Mouse (Mus musculus) liver, embryonic 14.5 days (tissue): Measurements from ENCODE around the gene Trh. TPM values are rescaled to one million over a fixed set of nuclear protein-coding genes. Genes with fewer than 3 reads are reported as not detected.

Source experiments
- ATAC-seq: fragments of 200-750 bp; cut with Nextera tagmentation; 2 replicates; pipeline ENCODE4 v1.8.0; 2017; ENCODE audit warnings: moderate number of reproducible peaks, mild to moderate bottlenecking, moderate library complexity; ENCODE audit not compliant: insufficient read depth
- DNase-seq, 3 experiments: peaks; one replicate each; pipeline ENCODE4 v3.0.0-alpha.2; 2012 to 2013; ENCODE audit warnings: low read depth in 3 of 3, low spot score in 3 of 3
- H3K27ac ChIP-seq: fragments of 300-500 bp; sonication (generic); 2 replicates; pipeline ENCODE4 v1.5.1; 2014; ENCODE audit warnings: moderate library complexity, mild to moderate bottlenecking, control low read depth, inconsistent platforms
- H3K27me3 ChIP-seq: fragments of 300-500 bp; sonication (generic); 2 replicates; pipeline ENCODE4 v1.6.1; 2014; ENCODE audit warnings: mild to moderate bottlenecking, low read length, moderate library complexity; ENCODE audit not compliant: control insufficient read depth, insufficient read depth
- H3K36me3 ChIP-seq: fragments of 300-500 bp; sonication (generic); replicated peaks from 2 replicates; pipeline ENCODE4 v1.6.1; 2014; ENCODE audit warnings: low read depth; ENCODE audit not compliant: control insufficient read depth, insufficient read depth
- H3K4me1 ChIP-seq, 2 experiments: fragments of 200-500 bp in 1 of 2; fragments of 300-500 bp in 1 of 2; sonication (generic) in 1 of 2; replicated peaks; 2 replicates each; pipeline ENCODE4 v1.6.1; 2012 to 2014; ENCODE audit warnings: antibody characterized with exemption in 1 of 2, inconsistent platforms in 1 of 2, low read length in 1 of 2; ENCODE audit not compliant: control insufficient read depth in 2 of 2, insufficient read depth in 2 of 2
- H3K4me2 ChIP-seq: fragments of 300-500 bp; sonication (generic); 2 replicates; pipeline ENCODE4 v1.6.1; 2014; ENCODE audit warnings: low read depth, mild to moderate bottlenecking, control low read depth, moderate library complexity
- H3K4me3 ChIP-seq, 2 experiments: fragments of 200-500 bp in 1 of 2; fragments of 300-500 bp in 1 of 2; sonication (generic) in 1 of 2; 2 replicates each; pipeline ENCODE4 v1.5.1; 2012 to 2014; ENCODE audit warnings: low read depth in 2 of 2, low read length in 2 of 2, mild to moderate bottlenecking in 2 of 2, control low read depth in 1 of 2, inconsistent platforms in 1 of 2, moderate library complexity in 1 of 2; ENCODE audit not compliant: insufficient read depth in 1 of 2
- H3K9ac ChIP-seq: fragments of 300-500 bp; sonication (generic); replicated peaks from 2 replicates; pipeline ENCODE4 v1.6.1; 2014; ENCODE audit warnings: mild to moderate bottlenecking, control low read depth, moderate library complexity
- H3K9me3 ChIP-seq: fragments of 300-500 bp; sonication (generic); 2 replicates; pipeline ENCODE4 v1.6.1; 2016; ENCODE audit warnings: low read length, mixed read lengths; ENCODE audit not compliant: control insufficient read depth
- CTCF ChIP-seq: IDR thresholded peaks from 2 replicates; pipeline ENCODE4 v1.5.1; 2016; ENCODE audit warnings: antibody characterized with exemption, low read depth, control low read depth
- EP300 ChIP-seq: IDR thresholded peaks from 2 replicates; pipeline ENCODE4 v1.6.1; 2016; ENCODE audit warnings: antibody characterized with exemption, low read depth
- WGBS: fragments of 180-500 bp; shearing (Covaris S2); extraction: QIAGEN DNeasy Blood & Tissue Kit; methylation state at CpG from one replicate; pipeline ENCODE4 v1.1.7; 2014; ENCODE audit not compliant: insufficient replicate concordance; 5-methylcytosine and 5-hydroxymethylcytosine counted together
- polyA plus RNA-seq, 2 experiments: library from polyadenylated mRNA; depleted of rRNA in 1 of 2; stranded (reverse) in 1 of 2; unstranded in 1 of 2; fragments of >200 nt; fragmentation: Nextera tagmentation in 1 of 2; extraction: Ambion mirVana in 1 of 2; gene quantifications; 2 replicates each; pipeline versions ENCODE4 v1.2.1 to v1.2.3; 2012 to 2014

Trh gene
- polyA plus RNA-seq, 2 experiments = 0.03 to 0.06 TPM

GRCm38 (mm10) chr6:92241178-92241906, 3.1 kb downstream of the Trh start:
- no peak overlapping the region for H3K27ac ChIP-seq
- H3K27me3 ChIP-seq = peaks cover 28% of the 10 kb centered on the region
- peak; percentile 99 for ATAC-seq
- H3K9me3 ChIP-seq = no peaks in the 10 kb centered on the region
- peak; percentile 63 to 72 (median 71) for DNase-seq
- no peak for TF ChIP-seq CTCF
- peak; percentile 29; the same call in 1 of the 2 replicates for TF ChIP-seq EP300
- H3K4me2 ChIP-seq = no peak overlapping the region
- H3K36me3 ChIP-seq = no peaks in the 10 kb centered on the region
- H3K9ac ChIP-seq = no peak overlapping the region
- no peak overlapping the region for H3K4me3 ChIP-seq
- H3K4me1 ChIP-seq = peaks cover 0 to 5% of the 10 kb centered on the region in 2 experiments; a peak in 2 of 4 replicates
- WGBS = 21% methylated on average over 3 of the region's 3 CpGs

GRCm38 (mm10) chr6:92235036-92235435, 9.4 kb downstream of the Trh start:
- no peaks in the 10 kb centered on the region for H3K4me1 ChIP-seq
- H3K27me3 ChIP-seq = no peaks in the 10 kb centered on the region
- H3K4me3 ChIP-seq = no peak overlapping the region
- H3K36me3 ChIP-seq = no peaks in the 10 kb centered on the region
- DNase-seq (no peak), ATAC-seq (no peak)
- no peak overlapping the region for H3K9ac ChIP-seq
- TF ChIP-seq CTCF = no peak
- no peak for TF ChIP-seq EP300
- no peak overlapping the region for H3K4me2 ChIP-seq
- H3K27ac ChIP-seq = no peak overlapping the region
- no peaks in the 10 kb centered on the region for H3K9me3 ChIP-seq
- WGBS = 60% methylated on average over 12 of the region's 12 CpGs

GRCm38 (mm10) chr6:92231762-92232161, 12.7 kb downstream of the Trh start:
- WGBS = 49% methylated on average over 4 of the region's 4 CpGs
- Histone ChIP-seq H3K9ac (no peak overlapping the region), H3K27me3 (no peaks in the 10 kb centered on the region), H3K4me3 (no peak overlapping the region), H3K27ac (no peak overlapping the region), H3K4me2 (no peak overlapping the region), H3K9me3 (no peaks in the 10 kb centered on the region), H3K36me3 (no peaks in the 10 kb centered on the region), H3K4me1 (no peaks in the 10 kb centered on the region)
- no peak for TF ChIP-seq EP300
- ATAC-seq = no peak
- DNase-seq = no peak

- ATAC-seq (no peak), DNase-seq (no peak)
- no peak overlapping the region for H3K4me2 ChIP-seq
- H3K36me3 ChIP-seq = no peaks in the 10 kb centered on the region
- WGBS = 31% methylated on average over 1 of the region's 1 CpGs
- TF ChIP-seq EP300 (no peak), CTCF (no peak)
- H3K9me3 ChIP-seq = no peaks in the 10 kb centered on the region
- H3K27me3 ChIP-seq = no peaks in the 10 kb centered on the region
- H3K4me1 ChIP-seq = no peaks in the 10 kb centered on the region
- no peak overlapping the region for H3K27ac ChIP-seq
- no peak overlapping the region for H3K4me3 ChIP-seq
- no peak overlapping the region for H3K9ac ChIP-seq
Observed at GRCm38 (mm10) chr6:92231356-92231755, 13.1 kb downstream of the Trh start.

- Histone ChIP-seq H3K4me2 (no peak overlapping the region), H3K27ac (no peak overlapping the region), H3K4me3 (no peak overlapping the region), H3K9ac (no peak overlapping the region), H3K4me1 (no peaks in the 10 kb centered on the region), H3K9me3 (no peaks in the 10 kb centered on the region), H3K27me3 (no peaks in the 10 kb centered on the region), H3K36me3 (no peaks in the 10 kb centered on the region)
- 59% methylated on average over 2 of the region's 2 CpGs for WGBS
- DNase-seq (no peak), ATAC-seq (no peak)
- TF ChIP-seq EP300 (no peak), CTCF (no peak)
Observed at GRCm38 (mm10) chr6:92229586-92229985, 14.9 kb downstream of the Trh start.
